Mouse (Mus musculus): ENCODE measurements around the gene Irf8. TPM values are rescaled to one million over a fixed set of nuclear protein-coding genes. Genes with fewer than 3 reads are reported as not detected.
"Not testable (repeated sequence)": the region's sequence is repeated elsewhere in the genome, so short reads cannot be mapped to it uniquely, and the experiment has no call there.

The Irf8 gene
- total RNA-seq, 2 experiments from 2014 or later = 4.2 to 4.8 TPM

- DNase-seq (ENCODE audit: low spot score in 2 of 2) = no peak
Measured at GRCm38 (mm10) chr8:120792710-120793109, 56.6 kb downstream of the Irf8 start.

- peak; percentile 83 to 86 for DNase-seq (ENCODE audit: low spot score in 2 of 2)
Measured at GRCm38 (mm10) chr8:120795944-120796635, 59.9 kb downstream of the Irf8 start.

GRCm38 (mm10) chr8:120797019-120797727 lies 61.0 kb downstream of the Irf8 start:
- no peak for DNase-seq (ENCODE audit: low spot score in 2 of 2)

- peak; percentile 73 to 81 for DNase-seq (ENCODE audit: low spot score in 2 of 2)
Measured at GRCm38 (mm10) chr8:120800308-120800865, 64.2 kb downstream of the Irf8 start.

- DNase-seq (ENCODE audit: low spot score in 2 of 2) = not testable (repeated sequence)
Measured at GRCm38 (mm10) chr8:120803661-120804375, 67.7 kb downstream of the Irf8 start.

- DNase-seq (ENCODE audit: low spot score in 2 of 2) = no peak
Measured at GRCm38 (mm10) chr8:120804741-120805140, 68.6 kb downstream of the Irf8 start.

Other genes starting within 250 kb of the Irf8 start
- 1 to 10 TPM; 2.5 to 4.2 TPM for gene Gins2, start 147.1 kb upstream of the Irf8 start, total RNA-seq (2021)
- 10 to 100 TPM in 1 of 2 experiments, 1 to 10 TPM in 1; 9.0 to 13.1 TPM for gene 1190005I06Rik, start 88.7 kb upstream of the Irf8 start, total RNA-seq (2021)
- under 1 TPM in 1 of 2 experiments, not detected in 1; 0.51 TPM for gene Gm27021, start 68.3 kb upstream of the Irf8 start, total RNA-seq (2021)
- gene Cox4i1, start 68.1 kb upstream of the Irf8 start, total RNA-seq (2021) = 100 to 1,000 TPM; 930 to 997 TPM
- 10 to 100 TPM; 70.7 to 82.3 TPM for gene Emc8, start 67.8 kb upstream of the Irf8 start, total RNA-seq (2021)